Mouse (Mus musculus) layer of hippocampus, adult 9-10 months (tissue): Measurements from ENCODE around the gene Stbd1.

Experiments used
- DNase-seq: peaks from one replicate; pipeline ENCODE4 v3.0.0; 2022; ENCODE audit warnings: low spot score

Gene Stbd1

GRCm38 (mm10) chr5:92602691-92603690, at the start of gene Stbd1:
Gene Stbd1 (plus strand): TSS chr5:92603041.
- no peak for DNase-seq

- DNase-seq: no peak
Observed at GRCm38 (mm10) chr5:92553939-92554338, 48.9 kb upstream of the Stbd1 start.

GRCm38 (mm10) chr5:92554443-92554842, 48.4 kb upstream of the Stbd1 start:
- DNase-seq: no peak

- DNase-seq: no peak
Observed at GRCm38 (mm10) chr5:92554891-92555511, 47.8 kb upstream of the Stbd1 start, which contains the start of gene Fam47e. Gene Fam47e (plus strand): TSS chr5:92555069.

GRCm38 (mm10) chr5:92555905-92556304, 46.9 kb upstream of the Stbd1 start:
- no peak for DNase-seq

- DNase-seq: no peak
Observed at GRCm38 (mm10) chr5:92557508-92557907, 45.3 kb upstream of the Stbd1 start.

- no peak for DNase-seq
Observed at GRCm38 (mm10) chr5:92560201-92560600, 42.6 kb upstream of the Stbd1 start.

- no peak for DNase-seq
Observed at GRCm38 (mm10) chr5:92562002-92562401, 40.8 kb upstream of the Stbd1 start.

- no peak for DNase-seq
Observed at GRCm38 (mm10) chr5:92571232-92571631, 31.6 kb upstream of the Stbd1 start.

- DNase-seq: no peak
Observed at GRCm38 (mm10) chr5:92579559-92579958, 23.3 kb upstream of the Stbd1 start.

- DNase-seq: no peak
Observed at GRCm38 (mm10) chr5:92585932-92586331, 16.9 kb upstream of the Stbd1 start.

- DNase-seq: no peak
Observed at GRCm38 (mm10) chr5:92595026-92595425, 7.8 kb upstream of the Stbd1 start.

- no peak for DNase-seq
Observed at GRCm38 (mm10) chr5:92596865-92597264, 6.0 kb upstream of the Stbd1 start.

GRCm38 (mm10) chr5:92599030-92599429, 3.8 kb upstream of the Stbd1 start:
- no peak for DNase-seq

- no peak for DNase-seq
Observed at GRCm38 (mm10) chr5:92604452-92605247, 1.8 kb downstream of the Stbd1 start.

GRCm38 (mm10) chr5:92607492-92608229, 4.8 kb downstream of the Stbd1 start:
- no peak for DNase-seq

GRCm38 (mm10) chr5:92612756-92613155, 9.9 kb downstream of the Stbd1 start:
- DNase-seq: no peak

GRCm38 (mm10) chr5:92621883-92622282, 19.0 kb downstream of the Stbd1 start:
- no peak for DNase-seq

- DNase-seq: no peak
Observed at GRCm38 (mm10) chr5:92627896-92628295, 25.1 kb downstream of the Stbd1 start.

- DNase-seq: no peak
Observed at GRCm38 (mm10) chr5:92633526-92633925, 30.7 kb downstream of the Stbd1 start.

GRCm38 (mm10) chr5:92634916-92635315, 32.1 kb downstream of the Stbd1 start:
- no peak for DNase-seq

- DNase-seq: no peak
Observed at GRCm38 (mm10) chr5:92635891-92636290, 33.0 kb downstream of the Stbd1 start.
